Comparison of ENCODE assay signal across 34 mouse cellular contexts in genomic region chr2:143206053-143206452, GRCm38 (mm10).
"Had no signal": no experiment of that assay in that cellular context is flagged by ENCODE, and none has a peak within 500 bp of the region (broad histone marks: within the 10 kb centered on the region; RNA-seq: fewer than 3 reads in every experiment).

No protein-coding gene starts in this region.

- H3K4me3 ChIP-seq: heart, embryonic 10.5 days; heart, embryonic 12.5 days; heart, embryonic 13.5 days; heart, embryonic 15.5 days; hindbrain, embryonic 10.5 days; hindbrain, embryonic 12.5 days; hindbrain, embryonic 13.5 days; hindbrain, embryonic 15.5 days; intestine, embryonic 15.5 days; kidney, embryonic 15.5 days; layer of hippocampus, adult 2 months had no signal

- ATAC-seq: hindbrain, embryonic 16.5 days; hindbrain, postnatal 0 days; inflammation-experienced regulatory T-cells, adult 6 months; intestine, embryonic 15.5 days; intestine, embryonic 16.5 days; intestine, postnatal 0 days had no signal

- H3K27me3 ChIP-seq: heart, embryonic 12.5 days; heart, embryonic 13.5 days; heart, embryonic 15.5 days; hindbrain, embryonic 12.5 days; hindbrain, embryonic 13.5 days; hindbrain, embryonic 15.5 days; intestine, embryonic 15.5 days; kidney, embryonic 15.5 days had no signal

- H3K27ac ChIP-seq: heart, embryonic 10.5 days; heart, embryonic 13.5 days; heart, embryonic 15.5 days; hindbrain, embryonic 10.5 days; hindbrain, embryonic 12.5 days; hindbrain, embryonic 13.5 days; hindbrain, embryonic 14.5 days; hindbrain, embryonic 15.5 days; hindbrain, postnatal 0 days; intestine, embryonic 15.5 days; kidney, embryonic 15.5 days; kidney, postnatal 0 days; layer of hippocampus, adult 2 months had no signal

- H3K4me1 ChIP-seq: heart, embryonic 10.5 days; heart, embryonic 12.5 days; heart, embryonic 13.5 days; heart, embryonic 15.5 days; hindbrain, embryonic 10.5 days; hindbrain, embryonic 12.5 days; hindbrain, embryonic 13.5 days; hindbrain, embryonic 15.5 days; intestine, embryonic 15.5 days; kidney, embryonic 15.5 days had no signal

- H3K9ac ChIP-seq: heart, embryonic 12.5 days; heart, embryonic 13.5 days; heart, embryonic 15.5 days; hindbrain, embryonic 12.5 days; hindbrain, embryonic 13.5 days; hindbrain, embryonic 14.5 days; hindbrain, embryonic 15.5 days; intestine, embryonic 15.5 days; kidney, embryonic 15.5 days had no signal

- H3K36me3 ChIP-seq: heart, embryonic 10.5 days; heart, embryonic 12.5 days; heart, embryonic 13.5 days; heart, embryonic 15.5 days; hindbrain, embryonic 10.5 days; hindbrain, embryonic 12.5 days; hindbrain, embryonic 13.5 days; hindbrain, embryonic 15.5 days; intestine, embryonic 15.5 days; kidney, embryonic 15.5 days had no signal

- H3K9me3 ChIP-seq: heart, embryonic 10.5 days; heart, embryonic 13.5 days; heart, embryonic 15.5 days; hindbrain, embryonic 10.5 days; hindbrain, embryonic 12.5 days; hindbrain, embryonic 13.5 days; hindbrain, embryonic 15.5 days; intestine, embryonic 15.5 days; kidney, embryonic 15.5 days had no signal

- DNase-seq: heart, postnatal 10 days; heart, postnatal 14 days; heart, postnatal 36 days; heart, postnatal 4 days; kidney, adult 11 months; kidney, adult 18-20 months; kidney, adult 2 months; kidney, adult 8-10 months; kidney, adult 9 months; kidney, postnatal 10 days; kidney, postnatal 14 days; kidney, postnatal 25 days; kidney, postnatal 36 days; kidney, postnatal 4 days; layer of hippocampus, adult 9-11 months; layer of hippocampus, postnatal 36 days had no signal

- H3K4me2 ChIP-seq: heart, embryonic 12.5 days; heart, embryonic 13.5 days; heart, embryonic 15.5 days; hindbrain, embryonic 12.5 days; hindbrain, embryonic 13.5 days; hindbrain, embryonic 14.5 days; hindbrain, embryonic 15.5 days; intestine, embryonic 15.5 days; kidney, embryonic 15.5 days had no signal
